Mouse (Mus musculus) C3H10T1/2 (cell line): ENCODE data around the gene Klhl21. TPM values are rescaled to one million over a fixed set of nuclear protein-coding genes. Genes with fewer than 3 reads are reported as not detected.

ENCODE experiments used
- polyA plus RNA-seq, 2 experiments: library from polyadenylated mRNA; unstranded; fragments of >200 nt; fragmentation: generic; extraction: Trizol; gene quantifications; one replicate each; pipeline ENCODE4 v1.2.1; 2012; ENCODE audit warnings: missing spikeins in 2 of 2

Gene Klhl21
- polyA plus RNA-seq: 1 to 10 TPM; 4.6 to 7.4 TPM

GRCm38 (mm10) chr4:152008622-152009075 lies at the start of gene Klhl21:
Klhl21 (plus strand) TSS chr4:152008803.

DNA sequence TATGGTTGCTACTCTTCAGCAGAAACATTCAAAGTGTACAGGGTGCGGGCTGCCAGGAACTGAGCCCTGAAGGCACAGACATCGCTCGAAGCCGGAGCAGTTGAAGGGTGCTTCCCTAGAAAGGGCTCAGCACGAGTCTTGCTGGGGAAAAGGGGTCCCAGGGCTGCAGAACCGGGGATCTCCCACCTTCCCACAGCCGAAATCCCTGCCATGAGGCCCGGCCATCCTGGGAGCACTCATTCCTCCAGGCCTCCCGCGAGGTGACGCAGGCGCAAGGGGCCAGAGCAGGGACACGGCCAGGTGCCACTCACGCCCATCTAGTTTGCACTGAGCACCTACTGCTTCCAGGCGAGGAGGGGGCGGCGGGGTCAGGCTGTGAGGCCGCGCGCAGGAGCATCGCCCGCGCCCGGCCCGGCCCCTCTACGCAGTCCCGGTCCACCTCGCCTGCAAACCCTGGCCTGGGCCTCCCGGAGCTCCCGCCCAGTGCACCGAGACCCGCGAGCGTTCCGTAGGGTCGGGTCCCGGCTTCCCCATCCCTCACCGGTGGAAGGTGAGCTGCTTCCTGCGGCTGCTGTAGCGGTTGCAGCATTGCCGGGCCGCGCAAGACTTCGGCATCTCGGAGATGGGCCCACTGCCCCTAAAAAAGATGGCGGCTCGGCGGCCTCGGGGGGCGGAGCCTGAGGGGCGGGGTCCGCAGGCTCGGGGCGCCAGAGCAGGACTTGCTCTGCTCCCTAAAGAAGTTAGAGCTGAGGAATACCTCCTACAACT lies 20.1 kb upstream of the Klhl21 start, which contains the start of gene Thap3:
Thap3 (minus strand) TSS at position 656 of the 768 bp plus-strand sequence.

DNA sequence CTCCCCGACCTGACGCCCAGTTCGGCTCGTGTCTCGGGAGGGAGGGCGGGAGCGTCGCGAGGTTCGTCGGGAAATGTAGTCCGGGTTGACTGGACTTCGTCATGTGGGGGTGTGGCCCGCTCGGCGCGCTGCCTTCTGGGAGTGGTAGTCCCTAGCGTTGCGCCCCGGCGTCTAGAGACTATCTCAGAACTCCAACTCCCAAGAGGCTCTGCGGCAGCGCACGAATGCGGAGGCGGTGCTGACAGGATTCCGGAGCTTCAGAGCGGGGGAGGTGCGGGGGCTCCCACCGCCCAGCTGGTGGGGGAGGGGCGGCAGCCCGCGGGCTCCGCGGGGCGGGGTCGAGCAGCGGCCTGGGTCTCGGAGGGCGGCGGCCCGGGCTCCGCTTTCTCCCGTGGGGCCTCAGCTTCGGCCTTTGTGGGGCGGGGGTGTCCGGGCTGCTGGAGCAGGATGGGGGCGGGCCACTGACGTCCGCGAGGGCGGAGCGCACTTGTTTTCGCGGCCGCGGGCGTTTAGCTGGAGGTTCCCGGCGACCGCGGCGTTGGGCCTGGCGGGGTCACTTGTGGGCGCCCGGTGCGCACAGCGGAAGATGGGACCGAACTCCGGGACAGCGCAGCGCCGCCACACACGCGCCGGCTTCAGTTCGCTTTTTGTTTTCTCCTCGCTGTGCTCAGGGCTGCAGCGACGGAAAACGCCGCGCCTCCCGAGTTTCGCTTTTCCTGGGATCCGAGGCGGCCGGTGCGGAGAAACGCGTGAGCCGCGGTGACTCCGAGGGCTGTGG lies 12.2 kb upstream of the Klhl21 start, which contains the start of gene Phf13:
Phf13 (minus strand) TSS at position 86 of the 778 bp plus-strand sequence.

GRCm38 (mm10) chr4:152027524-152027923 lies 18.9 kb downstream of the Klhl21 start, which contains the start of gene Zbtb48:
Zbtb48 (minus strand) TSS chr4:152027671.

DNA sequence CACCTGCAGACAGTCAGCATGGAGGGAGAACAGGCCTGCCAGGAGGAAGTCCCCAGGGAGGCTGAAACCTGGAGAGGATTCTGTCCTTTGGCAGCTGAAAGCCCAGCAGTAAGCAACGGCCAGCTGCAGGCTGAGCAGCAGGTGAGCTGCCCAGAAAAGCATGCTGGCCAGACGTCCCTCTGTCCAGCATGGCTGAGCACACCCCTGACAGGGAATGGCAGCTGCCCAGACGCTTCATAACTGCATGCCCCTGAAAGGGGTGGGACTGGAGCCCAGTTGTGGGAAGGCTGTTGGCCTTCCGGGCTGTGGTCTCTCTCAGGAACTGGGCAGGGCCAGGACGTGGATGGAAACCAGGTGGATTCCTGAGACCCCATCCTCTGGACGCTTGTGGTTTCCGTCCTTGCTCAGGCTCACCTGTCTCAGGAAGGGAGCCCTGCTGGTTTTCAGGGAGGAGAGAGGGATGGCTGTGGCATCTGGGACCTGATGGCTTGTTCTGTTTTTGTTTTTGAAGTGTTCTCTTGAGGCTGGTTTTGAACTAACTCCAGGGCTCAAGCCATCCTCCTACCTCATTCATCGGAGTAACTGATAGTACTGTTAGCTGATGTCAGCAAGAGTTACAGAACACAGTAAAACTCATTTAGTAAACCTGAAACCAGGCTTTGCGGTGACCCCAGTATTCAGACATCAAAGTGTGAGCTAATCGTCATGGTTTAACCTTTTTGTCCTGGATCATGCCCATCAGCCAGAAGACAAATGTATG lies 29.8 kb downstream of the Klhl21 start, which contains the start of gene Tas1r1:
Tas1r1 (minus strand) TSS at position 344 of the 760 bp plus-strand sequence.

DNA sequence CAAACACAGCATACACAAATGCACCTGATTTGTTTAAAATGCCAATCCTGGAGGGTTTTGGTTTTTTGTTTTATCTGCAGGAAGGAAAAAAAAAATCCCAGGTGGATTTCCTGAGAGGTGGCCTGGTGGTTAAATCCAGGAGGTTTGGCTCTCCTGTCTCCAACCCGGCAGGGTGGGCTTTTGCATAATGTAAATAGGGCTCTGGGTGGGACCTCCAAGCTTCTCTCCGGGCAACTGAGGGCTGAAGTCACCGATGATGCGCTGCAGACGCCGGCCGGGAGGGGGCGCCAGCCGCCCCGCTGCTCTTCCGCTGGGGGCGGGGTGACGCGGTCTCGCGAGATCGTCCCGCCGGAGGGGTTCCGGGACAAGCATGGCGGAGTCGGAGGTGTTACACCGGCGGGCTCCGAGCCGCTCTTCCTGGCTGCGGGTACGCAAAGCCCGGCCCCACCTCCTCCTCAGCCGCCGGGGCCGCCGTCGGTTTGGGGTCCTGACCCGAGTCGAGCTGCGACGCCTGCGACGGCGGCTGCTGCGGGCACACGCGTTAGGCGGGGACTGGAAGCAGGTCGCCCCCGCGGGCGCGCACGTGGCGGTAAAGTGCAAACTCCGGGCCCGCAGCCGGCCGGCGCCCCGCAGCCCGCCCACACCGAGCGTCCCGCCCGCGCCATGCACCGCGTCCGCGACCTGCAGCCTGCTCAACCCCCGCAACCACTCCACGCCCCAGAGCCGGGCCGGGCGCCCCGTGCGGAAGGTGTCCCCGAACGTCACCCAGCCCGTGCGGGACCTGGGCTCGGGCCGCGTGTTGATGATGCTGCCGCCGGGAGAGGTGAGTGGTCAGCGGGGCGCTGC lies 30.6 kb downstream of the Klhl21 start, which contains the start of gene Nol9:
Nol9 (plus strand) TSS at position 337 of the 846 bp plus-strand sequence.

Other genes with a start within 250 kb of the Klhl21 start
- 10 to 100 TPM; 31.9 to 35.1 TPM for gene Camta1, start 146.9 kb upstream of the Klhl21 start, polyA plus RNA-seq
- gene Dnajc11, start 75.1 kb upstream of the Klhl21 start, polyA plus RNA-seq: 10 to 100 TPM; 30.3 to 36.1 TPM
- gene Thap3, start 19.8 kb upstream of the Klhl21 start, polyA plus RNA-seq: 10 to 100 TPM; 25.3 to 55.1 TPM
- 10 to 100 TPM in 1 of 2 experiments, 1 to 10 TPM in 1; 5.6 to 19.0 TPM for gene Phf13, start 12.5 kb upstream of the Klhl21 start, polyA plus RNA-seq
- gene Zbtb48, start 18.9 kb downstream of the Klhl21 start, polyA plus RNA-seq: 1 to 10 TPM; 4.5 to 8.4 TPM
- gene Tas1r1, start 29.8 kb downstream of the Klhl21 start, polyA plus RNA-seq: under 1 TPM; 0.06 to 0.44 TPM
- gene Nol9, start 30.5 kb downstream of the Klhl21 start, polyA plus RNA-seq: 10 to 100 TPM; 10.1 to 10.4 TPM
- 10 to 100 TPM in 1 of 2 experiments, 1 to 10 TPM in 1; 3.5 to 37.6 TPM for gene Plekhg5, start 63.7 kb downstream of the Klhl21 start, polyA plus RNA-seq
- gene Tnfrsf25, start 107.1 kb downstream of the Klhl21 start, polyA plus RNA-seq: 1 to 10 TPM in 1 of 2 experiments, under 1 TPM in 1; 0.04 to 8.1 TPM
- gene Espn, start 143.6 kb downstream of the Klhl21 start, polyA plus RNA-seq: 1 to 10 TPM in 1 of 2 experiments, under 1 TPM in 1; 0.40 to 1.6 TPM
- gene Hes2, start 150.1 kb downstream of the Klhl21 start, polyA plus RNA-seq: not detected
- gene Acot7, start 169.3 kb downstream of the Klhl21 start, polyA plus RNA-seq: 100 to 1,000 TPM; 212 to 321 TPM